Mouse (Mus musculus): ENCODE data around the gene Dusp13.

DNA sequence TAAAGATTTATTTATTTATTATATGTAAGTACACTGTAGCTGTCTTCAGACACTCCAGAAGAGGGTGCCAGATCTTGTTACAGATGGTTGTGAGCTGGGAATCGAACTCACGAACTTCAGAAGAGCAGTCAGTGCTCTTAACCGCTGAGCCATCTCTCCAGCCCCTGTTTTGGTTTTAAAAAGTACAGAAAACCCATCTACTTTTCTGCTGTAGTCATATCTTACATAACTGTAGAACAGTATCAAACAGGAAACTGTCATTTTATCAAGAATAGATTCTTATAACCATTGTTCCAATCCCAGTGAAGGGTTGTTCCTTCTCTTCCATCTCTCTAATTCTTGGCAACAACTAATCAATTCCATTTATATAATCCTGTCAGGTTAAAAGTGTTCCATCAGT is 12.8 kb upstream of the Dusp13 start:
- TF ChIP-seq CTCF (IDR thresholded peaks at IDR 0.05; ENCODE audit: borderline replicate concordance, extremely low read depth, insufficient read depth, insufficient read length) (no peak), POLR2A (IDR thresholded peaks at IDR 0.05; ENCODE audit: borderline replicate concordance, extremely low read depth, insufficient read depth, insufficient read length, poor library complexity, severe bottlenecking) (no peak)

Measured in brain, embryonic 14.5 days (tissue).